Mouse (Mus musculus): ENCODE measurements around the gene Wscd2.

Gene Wscd2

GRCm38 (mm10) chr5:113485584-113486162 is 4.5 kb upstream of the Wscd2 start:
- no peak for DNase-seq (ENCODE audit: low read depth)

GRCm38 (mm10) chr5:113487879-113488278 is 2.3 kb upstream of the Wscd2 start:
- DNase-seq (ENCODE audit: low read depth), result no peak

GRCm38 (mm10) chr5:113489617-113490016 is 516 bp upstream of the Wscd2 start:
- DNase-seq (ENCODE audit: low read depth), result no peak

- DNase-seq (ENCODE audit: low read depth), result no peak
Observed at GRCm38 (mm10) chr5:113490467-113491260, 531 bp downstream of the Wscd2 start.

GRCm38 (mm10) chr5:113491552-113491951 is 1.4 kb downstream of the Wscd2 start:
- no peak for DNase-seq (ENCODE audit: low read depth)

GRCm38 (mm10) chr5:113491988-113492387 is 1.9 kb downstream of the Wscd2 start:
- no peak for DNase-seq (ENCODE audit: low read depth)

- DNase-seq (ENCODE audit: low read depth), result no peak
Observed at GRCm38 (mm10) chr5:113492417-113493035, 2.4 kb downstream of the Wscd2 start.

- no peak for DNase-seq (ENCODE audit: low read depth)
Observed at GRCm38 (mm10) chr5:113493997-113494396, 3.9 kb downstream of the Wscd2 start.

- DNase-seq (ENCODE audit: low read depth), result no peak
Observed at GRCm38 (mm10) chr5:113496926-113497325, 6.8 kb downstream of the Wscd2 start.

GRCm38 (mm10) chr5:113499421-113499820 is 9.3 kb downstream of the Wscd2 start:
- DNase-seq (ENCODE audit: low read depth), result no peak

GRCm38 (mm10) chr5:113503276-113503675 is 13.1 kb downstream of the Wscd2 start:
- DNase-seq (ENCODE audit: low read depth), result no peak

GRCm38 (mm10) chr5:113504654-113505053 is 14.5 kb downstream of the Wscd2 start:
- no peak for DNase-seq (ENCODE audit: low read depth)

- no peak for DNase-seq (ENCODE audit: low read depth)
Observed at GRCm38 (mm10) chr5:113506065-113506464, 15.9 kb downstream of the Wscd2 start.

- DNase-seq (ENCODE audit: low read depth), result no peak
Observed at GRCm38 (mm10) chr5:113506779-113507178, 16.6 kb downstream of the Wscd2 start.

GRCm38 (mm10) chr5:113509167-113509566 is 19.0 kb downstream of the Wscd2 start:
- DNase-seq (ENCODE audit: low read depth), result no peak

GRCm38 (mm10) chr5:113513640-113514039 is 23.5 kb downstream of the Wscd2 start:
- DNase-seq (ENCODE audit: low read depth), result no peak

GRCm38 (mm10) chr5:113514062-113514461 is 23.9 kb downstream of the Wscd2 start:
- DNase-seq (ENCODE audit: low read depth), result no peak

- DNase-seq (ENCODE audit: low read depth), result no peak
Observed at GRCm38 (mm10) chr5:113516119-113516872, 26.2 kb downstream of the Wscd2 start.

- no peak for DNase-seq (ENCODE audit: low read depth)
Observed at GRCm38 (mm10) chr5:113516873-113517336, 26.8 kb downstream of the Wscd2 start.

- no peak for DNase-seq (ENCODE audit: low read depth)
Observed at GRCm38 (mm10) chr5:113517387-113517786, 27.3 kb downstream of the Wscd2 start.

GRCm38 (mm10) chr5:113521037-113521436 is 30.9 kb downstream of the Wscd2 start:
- no peak for DNase-seq (ENCODE audit: low read depth)

GRCm38 (mm10) chr5:113538826-113539225 is 48.7 kb downstream of the Wscd2 start:
- no peak for DNase-seq (ENCODE audit: low read depth)

All from c-Kit-positive CD71-positive TER-119-negative erythroid progenitor cells, embryonic 14.5 days (primary cell).